Mouse (Mus musculus): Measurements from ENCODE around the gene Galm. TPM values are rescaled to one million over a fixed set of nuclear protein-coding genes. Genes with fewer than 3 reads are reported as not detected.

The Galm gene
- polyA plus RNA-seq, 1 experiment = 9.3 TPM

DNA sequence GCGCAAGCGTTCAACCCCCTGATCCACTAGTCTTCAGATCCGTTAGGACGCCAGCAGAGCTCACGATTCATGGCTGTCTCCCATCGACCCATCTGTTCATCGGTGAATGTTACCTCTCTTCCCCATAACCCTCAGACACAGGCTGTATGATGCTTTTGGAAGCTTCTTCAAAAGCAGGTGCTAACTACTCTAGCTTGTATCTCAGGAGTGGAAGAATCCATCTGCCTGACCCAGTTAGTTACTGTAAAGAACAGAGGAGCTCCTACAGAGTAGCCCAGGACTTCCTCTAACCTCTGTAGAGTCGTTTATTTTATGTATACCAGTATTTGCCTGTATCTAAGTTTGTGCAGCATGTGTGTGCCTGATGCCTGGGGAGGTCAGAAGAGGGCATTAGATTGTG, 29.6 kb downstream of the Galm start:
- no peak for DNase-seq
- Histone ChIP-seq H3K36me3 (ENCODE audit: control insufficient read depth, insufficient read depth, low read length) (no peaks in the 10 kb centered on the region), H3K27me3 (ENCODE audit: control insufficient read depth, insufficient read depth, low read length) (no peaks in the 10 kb centered on the region), H3K27ac (ENCODE audit: control insufficient read depth, insufficient read depth, low read length) (peak overlapping the region; percentile 38), H3K4me1 (replicated peaks; ENCODE audit: control insufficient read depth, insufficient read depth, low read length) (peaks cover 24% of the 10 kb centered on the region), H3K4me3 (ENCODE audit: control insufficient read depth, insufficient read depth, low read length) (no peak overlapping the region)
- no peak for TF ChIP-seq POLR2A (IDR thresholded peaks at IDR 0.05; ENCODE audit: control insufficient read depth, extremely low read depth, insufficient read depth, low read length, poor library complexity)
- no peak for TF ChIP-seq CTCF (IDR thresholded peaks at IDR 0.05; ENCODE audit: borderline replicate concordance, control insufficient read depth, extremely low read depth, insufficient read depth, low read length, poor library complexity)
- WGBS = 82% methylated on average over 8 of the region's 8 CpGs

DNA sequence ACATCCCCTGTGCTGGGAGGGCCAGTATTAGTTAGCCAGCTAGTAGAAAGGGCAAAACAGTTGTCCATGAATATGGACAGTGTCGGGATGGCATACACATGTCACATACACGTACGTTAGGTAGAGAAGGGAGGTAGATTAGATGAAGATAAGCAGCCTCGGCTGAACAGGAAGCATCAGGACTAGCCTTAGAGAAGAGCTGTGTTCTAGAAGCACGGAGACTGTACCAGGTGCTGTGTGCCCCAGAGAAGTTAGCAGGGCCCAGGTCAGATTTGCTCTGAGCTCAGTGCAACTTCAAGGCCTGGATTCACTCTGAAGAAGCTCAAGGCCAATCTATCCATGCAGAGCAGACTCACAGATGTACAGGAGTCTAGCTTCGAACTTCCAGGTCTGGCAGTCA, 30.2 kb downstream of the Galm start:
- DNase-seq = no peak
- Histone ChIP-seq H3K36me3 (ENCODE audit: control insufficient read depth, insufficient read depth, low read length) (no peaks in the 10 kb centered on the region), H3K27ac (ENCODE audit: control insufficient read depth, insufficient read depth, low read length) (peak overlapping the region; percentile 90), H3K4me1 (replicated peaks; ENCODE audit: control insufficient read depth, insufficient read depth, low read length) (peaks cover 24% of the 10 kb centered on the region), H3K27me3 (ENCODE audit: control insufficient read depth, insufficient read depth, low read length) (no peaks in the 10 kb centered on the region), H3K4me3 (ENCODE audit: control insufficient read depth, insufficient read depth, low read length) (no peak overlapping the region)
- 28% methylated on average over 6 of the region's 6 CpGs for WGBS
- no peak for TF ChIP-seq POLR2A (IDR thresholded peaks at IDR 0.05; ENCODE audit: control insufficient read depth, extremely low read depth, insufficient read depth, low read length, poor library complexity)

DNA sequence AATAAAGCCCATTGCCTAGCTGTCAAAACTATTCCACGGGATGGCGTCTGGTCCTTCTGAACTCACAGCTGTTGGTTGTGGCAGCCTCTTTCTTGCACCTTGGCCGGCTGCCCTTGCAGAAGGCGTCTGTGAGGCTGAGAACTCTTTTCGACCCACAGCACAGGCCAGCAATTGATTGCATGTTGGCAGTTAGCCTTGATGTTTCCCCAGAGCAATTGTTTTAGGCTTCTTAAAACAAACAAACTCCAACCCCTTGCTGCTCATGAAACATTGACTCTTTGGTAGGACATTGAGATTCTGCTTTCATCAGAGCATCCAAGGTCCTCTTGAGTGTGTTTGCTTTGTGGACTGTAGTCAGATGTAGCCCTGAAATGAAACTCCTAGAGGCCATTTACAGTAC, 33.2 kb downstream of the Galm start:
- 75% methylated on average over 5 of the region's 5 CpGs for WGBS
- TF ChIP-seq CTCF (IDR thresholded peaks at IDR 0.05; ENCODE audit: borderline replicate concordance, control insufficient read depth, extremely low read depth, insufficient read depth, low read length, poor library complexity) (no peak), POLR2A (IDR thresholded peaks at IDR 0.05; ENCODE audit: control insufficient read depth, extremely low read depth, insufficient read depth, low read length, poor library complexity) (no peak)
- no peak overlapping the region for H3K27ac ChIP-seq (ENCODE audit: control insufficient read depth, insufficient read depth, low read length)

DNA sequence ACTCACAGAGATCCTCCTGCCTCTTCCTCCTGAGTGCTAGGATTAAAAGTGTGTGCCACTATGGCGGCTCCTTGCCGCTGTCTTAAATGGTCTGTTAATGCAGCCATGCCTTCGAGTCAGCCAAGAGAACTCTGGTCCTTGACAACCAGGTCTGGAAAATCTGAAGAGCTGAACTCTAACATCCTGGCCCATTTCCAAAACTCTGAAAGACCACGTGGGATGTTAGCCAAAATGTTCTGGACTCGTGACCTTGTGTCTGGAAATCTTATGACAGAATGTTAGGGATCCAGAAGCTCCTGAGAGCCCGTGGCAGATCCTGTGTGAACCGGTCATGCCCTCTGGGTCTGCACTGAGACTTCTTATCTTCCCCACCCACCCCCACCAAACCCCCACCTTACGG, 36.7 kb downstream of the Galm start:
- Histone ChIP-seq H3K36me3 (ENCODE audit: control insufficient read depth, insufficient read depth, low read length) (no peaks in the 10 kb centered on the region), H3K27me3 (ENCODE audit: control insufficient read depth, insufficient read depth, low read length) (no peaks in the 10 kb centered on the region), H3K4me3 (ENCODE audit: control insufficient read depth, insufficient read depth, low read length) (no peak overlapping the region), H3K27ac (ENCODE audit: control insufficient read depth, insufficient read depth, low read length) (no peak overlapping the region), H3K4me1 (replicated peaks; ENCODE audit: control insufficient read depth, insufficient read depth, low read length) (peaks cover 12% of the 10 kb centered on the region)
- no peak for DNase-seq
- WGBS = 94% methylated on average over 8 of the region's 8 CpGs
- TF ChIP-seq CTCF (IDR thresholded peaks at IDR 0.05; ENCODE audit: borderline replicate concordance, control insufficient read depth, extremely low read depth, insufficient read depth, low read length, poor library complexity) = no peak
- no peak for TF ChIP-seq POLR2A (IDR thresholded peaks at IDR 0.05; ENCODE audit: control insufficient read depth, extremely low read depth, insufficient read depth, low read length, poor library complexity)

More for the DNA sequence above, 33.2 kb downstream of the Galm start:
- Histone ChIP-seq H3K4me3 (ENCODE audit: control insufficient read depth, insufficient read depth, low read length) (no peak overlapping the region), H3K27me3 (ENCODE audit: control insufficient read depth, insufficient read depth, low read length) (no peaks in the 10 kb centered on the region), H3K36me3 (ENCODE audit: control insufficient read depth, insufficient read depth, low read length) (no peaks in the 10 kb centered on the region), H3K4me1 (replicated peaks; ENCODE audit: control insufficient read depth, insufficient read depth, low read length) (peaks cover 24% of the 10 kb centered on the region)
- no peak for DNase-seq

DNA sequence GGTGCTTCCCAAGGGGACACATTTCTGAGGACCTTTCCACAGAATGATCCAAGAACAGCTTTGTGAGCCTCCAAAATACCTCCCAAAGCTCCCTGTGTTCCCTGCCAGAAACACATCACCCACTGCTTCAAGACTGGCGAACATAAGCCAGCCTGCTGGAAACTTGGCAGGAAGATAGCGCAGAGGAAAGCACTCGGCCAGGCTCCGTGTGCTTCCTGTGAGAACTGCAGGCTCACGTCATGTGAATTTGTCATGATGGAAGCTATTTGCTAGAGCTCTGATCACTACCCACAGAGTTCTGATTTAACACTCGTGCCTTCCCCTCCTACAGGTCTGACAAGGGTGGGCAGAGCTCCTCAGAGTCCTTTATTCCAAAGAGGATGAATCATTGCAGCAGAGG, 38.5 kb downstream of the Galm start:
- peaks cover 8% of the 10 kb centered on the region for H3K4me1 ChIP-seq (replicated peaks; ENCODE audit: control insufficient read depth, insufficient read depth, low read length)
- no peaks in the 10 kb centered on the region for H3K27me3 ChIP-seq (ENCODE audit: control insufficient read depth, insufficient read depth, low read length)
- H3K27ac ChIP-seq (ENCODE audit: control insufficient read depth, insufficient read depth, low read length) = no peak overlapping the region
- no peak overlapping the region for H3K4me3 ChIP-seq (ENCODE audit: control insufficient read depth, insufficient read depth, low read length)
- WGBS = 78% methylated on average over 6 of the region's 6 CpGs
- H3K36me3 ChIP-seq (ENCODE audit: control insufficient read depth, insufficient read depth, low read length) = no peaks in the 10 kb centered on the region
- DNase-seq = no peak
- TF ChIP-seq POLR2A (IDR thresholded peaks at IDR 0.05; ENCODE audit: control insufficient read depth, extremely low read depth, insufficient read depth, low read length, poor library complexity) (no peak), CTCF (IDR thresholded peaks at IDR 0.05; ENCODE audit: borderline replicate concordance, control insufficient read depth, extremely low read depth, insufficient read depth, low read length, poor library complexity) (no peak)

DNA sequence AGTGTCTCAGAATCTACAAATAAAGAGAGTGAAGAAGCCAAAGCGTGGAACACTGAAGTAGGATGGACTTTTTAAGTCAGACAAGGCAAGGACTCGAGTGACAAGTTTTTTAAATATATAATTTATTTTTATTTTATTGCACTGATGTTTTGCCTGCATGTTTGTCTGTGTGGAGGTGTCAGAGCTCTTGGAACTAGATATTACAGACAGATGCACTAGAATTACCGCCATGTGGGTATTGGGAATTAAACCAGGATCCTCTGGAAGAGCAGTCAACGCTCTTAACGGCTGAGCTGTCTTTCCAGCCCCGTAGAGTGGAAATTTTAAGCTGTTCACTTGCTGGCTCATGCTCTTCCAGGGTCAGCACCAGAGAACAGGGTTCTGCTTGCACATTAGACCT, 39.1 kb downstream of the Galm start:
- no peaks in the 10 kb centered on the region for H3K36me3 ChIP-seq (ENCODE audit: control insufficient read depth, insufficient read depth, low read length)
- DNase-seq = no peak
- whole genome bisulfite sequencing = 99% methylated on average over 6 of the region's 6 CpGs
- H3K4me1 ChIP-seq (replicated peaks; ENCODE audit: control insufficient read depth, insufficient read depth, low read length) = peaks cover 8% of the 10 kb centered on the region
- TF ChIP-seq CTCF (IDR thresholded peaks at IDR 0.05; ENCODE audit: borderline replicate concordance, control insufficient read depth, extremely low read depth, insufficient read depth, low read length, poor library complexity) = no peak
- TF ChIP-seq POLR2A (IDR thresholded peaks at IDR 0.05; ENCODE audit: control insufficient read depth, extremely low read depth, insufficient read depth, low read length, poor library complexity) = no peak
- no peak overlapping the region for H3K27ac ChIP-seq (ENCODE audit: control insufficient read depth, insufficient read depth, low read length)
- no peaks in the 10 kb centered on the region for H3K27me3 ChIP-seq (ENCODE audit: control insufficient read depth, insufficient read depth, low read length)
- no peak overlapping the region for H3K4me3 ChIP-seq (ENCODE audit: control insufficient read depth, insufficient read depth, low read length)

DNA sequence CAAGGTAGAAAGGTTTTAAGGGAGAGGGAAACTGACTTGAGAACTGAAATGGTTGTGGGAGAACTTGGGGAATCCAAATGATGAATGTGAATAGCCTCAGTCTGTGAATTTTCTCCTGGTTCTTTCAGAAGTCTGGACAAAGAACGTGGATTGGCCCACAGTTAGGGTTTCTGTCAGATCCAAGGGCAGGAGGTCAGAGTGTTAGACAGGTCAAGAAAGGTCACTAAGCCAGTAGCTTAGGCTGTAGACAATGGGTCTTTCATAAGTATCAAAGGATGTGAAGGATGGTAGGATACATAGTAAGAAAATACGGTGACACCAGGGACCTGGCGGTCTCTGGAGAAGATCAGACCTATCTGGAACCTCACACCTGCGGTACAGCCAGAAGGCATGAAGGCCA, 40.2 kb downstream of the Galm start:
- Histone ChIP-seq H3K4me3 (ENCODE audit: control insufficient read depth, insufficient read depth, low read length) (no peak overlapping the region), H3K27ac (ENCODE audit: control insufficient read depth, insufficient read depth, low read length) (no peak overlapping the region), H3K36me3 (ENCODE audit: control insufficient read depth, insufficient read depth, low read length) (no peaks in the 10 kb centered on the region), H3K4me1 (replicated peaks; ENCODE audit: control insufficient read depth, insufficient read depth, low read length) (peaks cover 8% of the 10 kb centered on the region), H3K27me3 (ENCODE audit: control insufficient read depth, insufficient read depth, low read length) (no peaks in the 10 kb centered on the region)
- no peak for TF ChIP-seq POLR2A (IDR thresholded peaks at IDR 0.05; ENCODE audit: control insufficient read depth, extremely low read depth, insufficient read depth, low read length, poor library complexity)
- no peak for TF ChIP-seq CTCF (IDR thresholded peaks at IDR 0.05; ENCODE audit: borderline replicate concordance, control insufficient read depth, extremely low read depth, insufficient read depth, low read length, poor library complexity)
- DNase-seq = no peak
- WGBS = 94% methylated on average over 4 of the region's 4 CpGs
